Mouse (Mus musculus) left cerebral cortex, adult 18-20 months (tissue): ENCODE measurements at regions not wholly inside any gene's neighbourhood (a gene's known extent, or its start where the extent isn't known, plus 50 kb on each side); places are given as distances from the start of the nearest gene placed in this dataset.

Experiments
- DNase-seq, 2 experiments: peaks; one replicate each; pipeline ENCODE4 v3.0.0; 2021 to 2022; ENCODE audit warnings: low spot score in 2 of 2, mixed read lengths in 1 of 2

DNA sequence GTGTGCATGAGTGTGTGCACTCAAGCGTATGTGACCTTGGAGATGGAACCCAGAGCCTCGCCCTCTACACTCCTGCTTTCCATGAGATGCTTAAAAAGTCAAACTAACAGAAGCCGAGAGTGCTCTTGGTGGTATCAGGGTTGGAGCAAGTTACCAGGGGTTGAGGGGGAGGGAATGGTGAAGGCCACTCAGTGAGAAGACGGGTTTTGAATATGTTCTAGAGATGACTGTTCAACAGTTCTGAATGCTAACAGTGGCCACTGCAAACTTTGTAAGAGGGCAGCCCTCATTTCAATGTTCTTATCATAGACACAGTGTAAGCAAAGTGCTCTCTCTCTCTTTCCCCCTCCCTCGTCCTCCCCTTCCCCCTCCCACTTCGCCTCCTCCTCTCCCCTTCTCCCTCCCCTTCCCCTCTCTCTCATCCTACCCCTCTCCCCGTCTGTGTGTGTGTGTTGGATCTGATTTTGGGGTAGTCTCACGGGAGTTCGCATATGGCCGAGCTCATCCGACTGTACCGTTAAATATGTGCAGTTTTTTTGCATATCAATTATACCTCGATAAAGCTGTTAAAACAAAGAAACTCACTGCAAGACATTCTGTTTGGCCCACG, 75.5 kb upstream of the 4931429L15Rik start:
- DNase-seq: no peak

DNA sequence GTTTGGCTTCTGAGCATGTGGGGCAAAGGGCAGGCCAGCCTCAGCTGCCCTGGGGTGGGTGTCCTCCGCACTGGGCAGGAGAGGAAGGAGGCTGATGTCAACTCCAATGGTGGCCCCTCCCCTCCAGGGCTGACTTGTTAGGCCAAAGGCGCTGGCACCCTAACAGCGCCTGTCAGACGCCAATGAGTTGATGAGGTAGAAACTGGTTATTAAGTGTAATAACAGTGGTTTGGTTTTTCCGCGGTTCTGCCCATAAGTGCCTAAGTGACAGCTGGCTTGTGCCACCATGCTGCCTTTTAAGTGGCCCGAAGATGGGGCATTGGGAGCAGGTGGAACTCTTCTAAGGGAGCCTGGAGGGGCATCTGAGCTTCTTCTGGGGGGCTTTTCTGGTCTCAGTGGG, 74.5 kb upstream of the 4931429L15Rik start:
- no peak for DNase-seq

DNA sequence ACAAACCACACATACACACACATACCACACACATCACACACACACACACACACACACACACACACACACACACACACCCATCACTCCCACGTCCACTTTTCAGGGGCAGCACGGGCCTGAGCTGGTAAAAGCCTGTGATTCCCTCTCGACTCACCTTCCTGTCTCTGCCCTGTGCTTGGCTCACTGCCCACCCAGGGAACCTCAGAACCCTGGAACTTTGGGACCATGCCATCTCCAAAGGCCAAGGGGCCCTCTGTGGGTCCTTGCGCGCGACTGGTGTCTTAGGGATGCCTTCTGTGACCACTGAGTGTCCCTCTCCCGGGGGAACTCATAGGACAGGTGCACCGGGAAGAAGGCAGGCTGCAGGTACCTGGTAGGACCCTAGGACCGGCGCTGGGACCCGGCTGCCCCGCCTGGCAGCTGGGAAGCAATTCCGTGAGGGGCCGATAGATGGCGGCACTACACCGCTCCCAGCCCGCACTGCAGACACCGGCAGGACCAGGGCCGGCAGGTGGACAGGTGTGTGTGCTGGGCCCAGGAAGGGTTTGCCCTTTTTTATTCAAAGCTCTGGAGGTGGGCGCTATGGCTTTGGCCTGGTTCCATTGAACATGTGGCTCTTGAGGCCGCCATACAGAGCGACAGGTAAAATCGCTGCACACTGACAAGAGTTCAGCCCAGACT, 73.0 kb upstream of the 4931429L15Rik start:
- peak; percentile 59 to 71 for DNase-seq

DNA sequence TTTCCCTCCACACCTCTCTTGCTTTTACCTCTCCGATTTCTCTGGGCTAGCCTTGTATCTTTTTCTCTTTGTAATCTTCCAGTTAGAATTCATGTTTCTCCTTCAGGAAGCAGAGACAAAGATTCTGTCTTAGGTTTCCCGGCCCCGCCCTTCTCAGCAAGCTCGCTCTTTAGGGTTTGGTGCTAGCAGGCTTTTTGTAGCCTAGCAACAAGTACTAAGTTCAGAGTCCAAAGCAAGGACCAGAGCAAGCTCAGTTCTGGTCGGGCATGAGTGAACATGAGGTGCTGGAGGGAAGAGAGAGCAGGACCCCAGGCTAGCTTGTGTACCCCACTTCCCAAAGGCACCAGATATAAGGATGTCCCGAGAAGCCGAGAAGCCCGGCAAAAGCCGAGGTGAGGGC, 70.0 kb upstream of the 4931429L15Rik start:
- DNase-seq: peak in 1 of 2 experiments; percentile 17

DNA sequence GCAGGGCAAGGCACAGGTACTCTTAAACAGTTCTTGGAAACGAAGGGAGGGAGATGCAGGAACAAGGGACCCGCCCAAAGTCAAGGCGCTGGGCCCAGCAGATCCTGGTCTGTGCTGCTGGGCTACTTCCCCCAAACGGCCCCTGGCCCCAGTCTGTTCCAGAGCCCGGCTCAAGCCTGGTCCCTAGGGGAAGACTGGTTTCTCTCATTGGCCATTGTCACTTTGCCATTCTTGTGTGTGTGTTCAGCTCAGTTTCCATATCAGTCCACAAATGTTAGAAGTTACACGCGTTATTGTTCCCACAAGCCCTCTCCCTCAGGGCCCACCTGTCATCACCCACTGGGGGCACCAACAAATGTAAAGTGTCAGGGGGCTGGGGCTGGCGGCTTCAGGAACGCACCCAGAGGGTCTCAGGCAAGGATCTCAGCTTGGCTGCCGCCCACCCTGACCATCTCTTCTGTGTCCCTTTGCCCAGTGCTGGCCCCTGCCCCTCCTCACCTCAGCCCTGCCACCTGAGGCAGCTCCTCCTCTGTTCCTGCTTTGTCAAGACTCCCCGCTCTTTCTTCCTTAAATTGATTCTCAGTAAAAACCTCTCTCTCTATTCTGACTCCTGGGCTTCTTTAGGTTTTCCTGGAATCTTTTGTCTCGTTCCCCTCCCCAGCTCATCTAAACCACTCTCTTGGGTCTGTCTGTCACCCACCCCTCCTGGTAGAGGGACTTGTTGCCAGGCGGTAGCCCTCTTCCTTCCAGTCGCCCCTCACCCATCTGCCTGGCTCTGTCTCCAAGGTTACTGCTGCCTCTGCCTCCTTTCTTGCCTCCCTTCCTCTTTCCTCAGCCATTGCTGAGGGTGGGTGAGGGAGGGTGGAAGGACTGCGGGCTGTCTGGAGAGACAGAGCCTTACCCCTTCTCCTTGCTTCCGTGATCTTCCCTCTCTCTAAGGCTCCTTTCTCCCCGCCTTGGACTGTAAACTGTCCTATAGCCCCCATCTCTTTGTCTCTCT, 69.2 kb upstream of the 4931429L15Rik start:
- DNase-seq: peak; percentile 17 to 39

DNA sequence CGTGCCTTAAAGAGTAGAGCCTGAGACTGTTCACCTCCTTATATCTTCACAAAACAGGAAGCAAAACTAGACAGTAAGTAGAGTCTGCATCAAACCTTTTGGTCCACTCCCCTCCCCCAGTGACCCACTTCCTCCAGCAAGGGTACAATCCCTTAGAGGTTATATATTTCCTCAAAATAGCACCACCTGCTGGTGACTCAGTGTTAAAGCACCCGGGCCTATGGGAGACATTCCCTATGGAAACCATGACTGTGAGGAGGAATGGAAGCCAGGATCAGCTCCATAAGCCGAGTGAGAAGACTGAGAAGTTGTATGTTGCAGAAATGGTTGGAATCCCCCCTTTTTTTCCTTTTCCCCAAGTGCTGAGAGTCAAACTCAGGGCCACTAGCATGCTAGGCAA, 66.5 kb upstream of the 4931429L15Rik start:
- no peak for DNase-seq

DNA sequence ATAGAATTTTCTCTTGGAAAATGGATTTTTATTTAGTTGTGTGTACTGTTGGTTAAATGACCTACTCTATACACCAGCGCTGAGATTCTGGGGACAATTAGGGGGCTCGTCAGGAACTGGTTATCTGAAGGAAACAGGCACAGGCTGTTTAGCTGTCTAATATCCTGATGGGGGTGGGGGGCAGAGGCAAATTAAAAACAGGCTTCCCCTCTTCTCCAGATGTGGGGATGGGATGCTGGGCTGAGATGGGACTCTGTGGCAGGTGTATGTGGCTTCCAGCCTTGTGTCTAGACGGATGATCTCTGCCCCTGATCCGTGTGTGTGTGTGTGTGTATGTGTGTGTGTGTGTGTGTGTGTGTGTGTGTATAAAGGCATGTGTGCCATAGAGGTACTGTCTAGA, 61.6 kb upstream of the 4931429L15Rik start:
- no peak for DNase-seq

DNA sequence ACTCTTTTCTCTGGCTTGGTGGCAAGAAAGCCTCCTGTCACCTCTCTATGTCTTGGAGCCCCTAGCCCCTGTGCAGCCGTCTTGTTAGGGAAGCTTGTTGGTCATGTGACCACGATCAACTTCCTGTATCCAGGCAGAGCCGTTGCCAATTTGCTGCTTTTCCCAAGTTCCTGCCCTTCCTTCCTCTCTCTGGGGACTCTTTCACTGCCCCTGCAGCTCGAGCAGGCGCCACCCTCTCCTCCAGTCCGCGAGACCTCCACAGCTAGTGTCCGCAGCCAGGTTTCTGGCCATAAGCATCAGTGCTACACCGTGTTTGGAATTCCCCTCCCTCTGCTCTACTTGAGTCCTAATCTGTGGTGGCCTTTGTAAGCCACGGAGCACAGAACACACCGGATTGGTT, 59.7 kb upstream of the 4931429L15Rik start:
- no peak for DNase-seq

DNA sequence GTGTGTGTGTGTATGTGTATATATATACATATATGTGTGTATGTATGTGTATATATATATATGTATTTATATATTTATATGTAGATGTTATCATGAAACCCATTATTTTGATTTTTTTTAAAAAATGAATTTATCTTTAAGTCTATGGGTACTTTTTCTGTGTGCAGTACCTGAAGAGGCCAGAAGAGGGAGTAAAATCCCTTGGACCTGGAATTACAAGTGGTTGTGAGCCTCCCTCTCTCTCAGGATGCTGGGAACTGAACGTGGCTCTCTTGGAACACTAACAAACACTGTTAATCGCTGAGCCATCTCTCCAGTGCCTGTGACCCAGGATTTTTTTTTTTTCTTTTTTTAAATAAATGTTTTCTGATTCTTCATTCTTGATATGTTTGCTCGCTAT, 58.6 kb upstream of the 4931429L15Rik start:
- no peak for DNase-seq
